Mouse (Mus musculus) kidney, adult 2 months (tissue): ENCODE results near the gene Scn4a. TPM values are rescaled to one million over a fixed set of nuclear protein-coding genes. Genes with fewer than 3 reads are reported as not detected.
"Not testable (repeated sequence)": the region's sequence is repeated elsewhere in the genome, so short reads cannot be mapped to it uniquely, and the experiment has no call there.

Experiments
- DNase-seq: peaks from one replicate; pipeline ENCODE4 v3.0.0; 2021
- H3K27ac ChIP-seq: fragments of 200-500 bp; 2 replicates; pipeline ENCODE4 v1.5.1; 2012; ENCODE audit warnings: low read depth, low read length, control low read depth, inconsistent platforms; ENCODE audit not compliant: insufficient read depth
- H3K27me3 ChIP-seq: fragments of 200-500 bp; replicated peaks from 2 replicates; pipeline ENCODE4 v1.6.1; 2012; ENCODE audit warnings: mild to moderate bottlenecking, moderate library complexity, low read length, inconsistent platforms; ENCODE audit not compliant: control insufficient read depth, insufficient read depth
- H3K36me3 ChIP-seq: fragments of 200-500 bp; 2 replicates; pipeline ENCODE4 v1.6.1; 2012; ENCODE audit warnings: mild to moderate bottlenecking, moderate library complexity, low read length, inconsistent platforms; ENCODE audit not compliant: control insufficient read depth, insufficient read depth
- H3K4me1 ChIP-seq: fragments of 200-500 bp; 2 replicates; pipeline ENCODE4 v1.6.1; 2011; ENCODE audit warnings: low read length; ENCODE audit not compliant: control insufficient read depth, insufficient read depth
- H3K4me3 ChIP-seq: fragments of 200-500 bp; 2 replicates; pipeline ENCODE4 v1.5.1; 2011; ENCODE audit warnings: mild to moderate bottlenecking, low read depth, low read length, control low read depth; ENCODE audit not compliant: insufficient read depth
- CTCF ChIP-seq: fragments of 200-500 bp; conservative IDR thresholded peaks from 2 replicates; pipeline ENCODE4 v1.5.1; 2011; ENCODE audit warnings: low read depth, mild to moderate bottlenecking, control low read depth, low read length, moderate library complexity, mixed read lengths; ENCODE audit not compliant: insufficient read depth, insufficient read length
- POLR2A ChIP-seq: fragments of 200-500 bp; IDR thresholded peaks from one replicate; pipeline ENCODE4 v1.6.1; 2011; ENCODE audit warnings: low read depth, low read length, control low read depth
- WGBS: fragments of 180-500 bp; shearing (Covaris S2); methylation state at CpG from one replicate; pipeline ENCODE4 v1.1.7; 2018; 5-methylcytosine and 5-hydroxymethylcytosine counted together
- polyA plus RNA-seq: library from polyadenylated mRNA; depleted of rRNA; stranded (reverse); fragments of >200 nt; gene quantifications from 2 replicates; pipeline ENCODE4 v1.2.3, GENCODE M21; 2012

Scn4a gene
- polyA plus RNA-seq, 1 experiment = 1.9 TPM

- no peaks in the 10 kb centered on the region for H3K27me3 ChIP-seq
- no peaks in the 10 kb centered on the region for H3K36me3 ChIP-seq
- H3K4me1 ChIP-seq = no peaks in the 10 kb centered on the region
- DNase-seq = no peak
- H3K4me3 ChIP-seq = no peak overlapping the region
- WGBS = 42% methylated on average over 6 of the region's 6 CpGs
- TF ChIP-seq POLR2A = no peak
- no peak for TF ChIP-seq CTCF
- no peak overlapping the region for H3K27ac ChIP-seq
Measured at GRCm38 (mm10) chr11:106344910-106345309, 8.2 kb downstream of the Scn4a start.

DNA sequence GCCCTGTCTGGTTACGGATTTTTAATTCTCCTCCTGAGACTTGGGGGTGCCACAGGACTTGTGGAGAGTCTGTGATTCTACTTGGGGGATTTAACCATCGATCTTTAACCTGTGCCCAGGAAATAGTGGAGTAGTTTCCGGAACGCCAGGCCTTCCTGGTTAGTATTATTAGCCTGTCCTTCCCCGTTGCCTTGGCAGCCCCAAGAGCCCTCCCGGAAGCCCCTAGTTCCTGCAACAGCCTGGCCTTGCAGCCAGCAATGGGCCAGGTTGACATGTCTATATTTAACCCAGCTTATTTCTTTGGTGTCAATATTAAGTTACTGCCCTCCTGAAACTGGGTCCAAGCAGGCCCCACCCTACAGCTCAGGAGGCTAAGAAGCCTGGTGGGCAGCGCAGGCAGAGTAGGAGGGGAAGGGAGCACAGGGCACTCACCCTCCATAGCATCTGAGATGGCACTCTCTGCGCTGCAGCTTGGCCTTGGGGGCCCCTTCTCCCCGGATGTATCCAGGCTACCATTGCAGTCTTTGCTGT is 12.0 kb downstream of the Scn4a start:
- TF ChIP-seq POLR2A (no peak), CTCF (no peak)

GRCm38 (mm10) chr11:106339323-106339722 is 13.8 kb downstream of the Scn4a start:
- not testable (repeated sequence) for H3K27me3 ChIP-seq, H3K4me3 ChIP-seq, H3K36me3 ChIP-seq, H3K27ac ChIP-seq, DNase-seq, H3K4me1 ChIP-seq
- WGBS = 92% methylated on average over 4 of the region's 4 CpGs

More for the DNA sequence above, 12.0 kb downstream of the Scn4a start:
- Histone ChIP-seq H3K36me3 (no peaks in the 10 kb centered on the region), H3K4me3 (no peak overlapping the region), H3K27me3 (no peaks in the 10 kb centered on the region), H3K4me1 (no peaks in the 10 kb centered on the region), H3K27ac (no peak overlapping the region)
- DNase-seq = peak; percentile 46
- 72% methylated on average over 9 of the region's 9 CpGs for WGBS

DNA sequence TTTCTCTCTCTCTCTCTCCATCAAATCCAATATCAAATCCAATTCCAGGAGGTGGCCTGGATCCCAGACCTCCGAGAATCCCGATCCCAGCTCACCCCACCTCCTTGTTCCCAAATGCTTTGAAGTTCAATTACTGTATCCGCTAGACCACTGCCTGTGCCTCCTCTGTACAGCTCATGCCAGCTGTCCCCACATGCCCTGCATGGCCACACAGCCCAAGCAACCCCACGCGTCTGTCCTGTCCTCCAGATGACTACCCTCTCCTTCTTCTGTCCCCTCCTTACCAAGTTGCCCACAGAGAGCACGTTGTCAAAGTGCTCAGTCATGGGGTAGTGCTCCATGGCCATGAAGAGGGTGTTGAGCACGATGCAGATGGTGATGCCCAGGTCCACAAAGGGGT is 14.2 kb downstream of the Scn4a start:
- Histone ChIP-seq H3K27me3 (no peaks in the 10 kb centered on the region), H3K4me3 (no peak overlapping the region), H3K4me1 (no peaks in the 10 kb centered on the region), H3K36me3 (no peaks in the 10 kb centered on the region), H3K27ac (no peak overlapping the region)
- 72% methylated on average over 7 of the region's 7 CpGs for WGBS
- DNase-seq = no peak
- TF ChIP-seq POLR2A (no peak), CTCF (no peak)

GRCm38 (mm10) chr11:106338029-106338428 is 15.1 kb downstream of the Scn4a start:
- WGBS = 86% methylated on average over 5 of the region's 5 CpGs
- no peaks in the 10 kb centered on the region for H3K4me1 ChIP-seq
- no peaks in the 10 kb centered on the region for H3K27me3 ChIP-seq
- H3K4me3 ChIP-seq = no peak overlapping the region
- H3K36me3 ChIP-seq = no peaks in the 10 kb centered on the region
- DNase-seq = no peak
- no peak overlapping the region for H3K27ac ChIP-seq
- TF ChIP-seq POLR2A = no peak
- TF ChIP-seq CTCF = no peak

- no peak for TF ChIP-seq POLR2A
- Histone ChIP-seq H3K27me3 (no peaks in the 10 kb centered on the region), H3K27ac (no peak overlapping the region), H3K36me3 (no peaks in the 10 kb centered on the region), H3K4me1 (no peaks in the 10 kb centered on the region), H3K4me3 (no peak overlapping the region)
- DNase-seq = no peak
- 15% methylated on average over 2 of the region's 2 CpGs for WGBS
Measured at GRCm38 (mm10) chr11:106334066-106334465, 19.0 kb downstream of the Scn4a start.

DNA sequence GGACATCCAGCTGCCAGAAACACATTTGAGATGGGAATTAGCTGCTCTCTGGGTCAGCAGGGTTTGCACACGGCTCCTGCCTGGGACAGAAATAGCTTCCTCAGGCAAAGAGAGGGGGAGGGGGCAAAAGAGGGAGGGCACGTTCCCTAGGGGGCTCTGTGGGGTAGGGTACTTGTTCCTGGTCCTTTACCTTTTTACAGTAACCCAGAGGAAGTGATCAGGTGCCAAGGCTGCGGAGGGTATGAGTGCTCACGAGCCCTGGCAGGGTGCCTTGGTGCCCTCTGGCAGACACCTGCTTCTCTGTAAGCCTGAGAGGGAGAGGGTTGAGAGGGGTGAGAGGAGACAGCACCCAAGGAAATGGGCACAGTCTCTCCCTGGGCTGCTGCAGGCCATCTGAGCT is 20.6 kb downstream of the Scn4a start:
- no peaks in the 10 kb centered on the region for H3K4me1 ChIP-seq
- no peak overlapping the region for H3K4me3 ChIP-seq
- TF ChIP-seq POLR2A (no peak), CTCF (no peak)
- WGBS = 29% methylated on average over 4 of the region's 4 CpGs
- no peak overlapping the region for H3K27ac ChIP-seq
- no peak for DNase-seq
- H3K27me3 ChIP-seq = no peaks in the 10 kb centered on the region
- no peaks in the 10 kb centered on the region for H3K36me3 ChIP-seq

DNA sequence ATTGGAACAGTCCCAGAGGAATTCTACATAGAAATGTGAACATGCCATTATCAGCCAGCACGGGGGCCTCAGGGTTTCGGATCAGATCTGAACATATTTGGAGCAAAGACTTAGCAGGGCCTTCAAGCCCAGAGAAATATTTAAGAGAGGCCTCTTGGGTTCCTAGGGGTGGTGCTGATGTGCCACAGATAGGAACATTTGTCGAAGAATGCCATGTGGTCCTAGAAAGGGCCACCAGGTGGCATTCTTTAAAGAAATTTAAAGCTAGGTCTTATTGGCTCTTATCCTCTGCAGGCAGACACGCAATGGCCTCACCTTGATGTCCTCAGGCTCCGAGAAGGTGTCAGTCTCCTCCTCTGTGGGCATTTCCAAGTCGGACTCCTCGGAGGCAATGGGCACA is 23.4 kb downstream of the Scn4a start:
- TF ChIP-seq POLR2A (no peak), CTCF (peak; percentile 44)
- WGBS = 49% methylated on average over 7 of the region's 7 CpGs
- no peak overlapping the region for H3K27ac ChIP-seq

More for the DNA sequence above, 23.4 kb downstream of the Scn4a start:
- Histone ChIP-seq H3K4me1 (peaks cover 8% of the 10 kb centered on the region), H3K4me3 (no peak overlapping the region), H3K27me3 (no peaks in the 10 kb centered on the region), H3K36me3 (no peaks in the 10 kb centered on the region)
- DNase-seq = peak; percentile 52
